Mouse (Mus musculus) C2C12 (cell line): ENCODE data around the gene Camk2n1. TPM values are rescaled to one million over a fixed set of nuclear protein-coding genes. Genes with fewer than 3 reads are reported as not detected.

Source experiments
- H3K27me3 ChIP-seq: one replicate; pipeline ENCODE4 v1.6.1; 2011; ENCODE audit not compliant: control insufficient read depth, insufficient read depth, insufficient read length
- H3K36me3 ChIP-seq: one replicate; pipeline ENCODE4 v1.6.1; 2011; ENCODE audit not compliant: control insufficient read depth, insufficient read depth
- H3K4me3 ChIP-seq: one replicate; pipeline ENCODE4 v1.5.1; 2011; ENCODE audit warnings: mild to moderate bottlenecking, control low read depth; ENCODE audit not compliant: poor library complexity, insufficient read depth, severe bottlenecking
- H3K79me2 ChIP-seq: one replicate; pipeline ENCODE4 v1.6.1; 2011; ENCODE audit not compliant: control insufficient read depth, insufficient read depth
- H3K79me3 ChIP-seq: one replicate; pipeline ENCODE4 v1.6.1; 2011; ENCODE audit warnings: low read depth, control low read depth
- H3ac ChIP-seq: one replicate; pipeline ENCODE3; 2011; ENCODE audit warnings: low read depth; ENCODE audit not compliant: control insufficient read depth, insufficient read length
- CEBPB ChIP-seq: IDR thresholded peaks from one replicate; pipeline ENCODE4 v1.6.1; 2011; ENCODE audit warnings: low read depth, mild to moderate bottlenecking, control low read depth, moderate library complexity
- CTCF ChIP-seq: IDR thresholded peaks from one replicate; pipeline ENCODE4 v1.5.1; 2011; ENCODE audit not compliant: control insufficient read depth, insufficient read depth, insufficient read length
- FOSL1 ChIP-seq: IDR thresholded peaks from one replicate; pipeline ENCODE4 v1.8.0; 2011; ENCODE audit warnings: mild to moderate bottlenecking, low read length; ENCODE audit not compliant: poor library complexity, insufficient read depth, severe bottlenecking
- MAX ChIP-seq: IDR thresholded peaks from one replicate; pipeline ENCODE4 v1.6.1; 2011; ENCODE audit warnings: mild to moderate bottlenecking, control low read depth
- MYOD1 ChIP-seq: IDR thresholded peaks from one replicate; pipeline ENCODE4 v1.6.1; 2011; ENCODE audit warnings: low read depth; ENCODE audit not compliant: control insufficient read depth, insufficient read length
- MYOG ChIP-seq: IDR thresholded peaks from one replicate; pipeline ENCODE4 v1.6.1; 2011; ENCODE audit not compliant: control insufficient read depth, insufficient read length; ENCODE audit errors: extremely low read depth
- USF1 ChIP-seq: IDR thresholded peaks from one replicate; pipeline ENCODE4 v1.6.1; 2011; ENCODE audit warnings: low read depth, mild to moderate bottlenecking, control low read depth, moderate library complexity
- polyA plus RNA-seq: library from polyadenylated mRNA; unstranded; fragments of >200 nt; fragmentation: generic; extraction: Trizol; gene quantifications from one replicate; pipeline ENCODE4 v1.2.1, GENCODE M21; 2012; ENCODE audit warnings: missing spikeins

Camk2n1 gene
- polyA plus RNA-seq, 1 experiment: 0.48 TPM

DNA sequence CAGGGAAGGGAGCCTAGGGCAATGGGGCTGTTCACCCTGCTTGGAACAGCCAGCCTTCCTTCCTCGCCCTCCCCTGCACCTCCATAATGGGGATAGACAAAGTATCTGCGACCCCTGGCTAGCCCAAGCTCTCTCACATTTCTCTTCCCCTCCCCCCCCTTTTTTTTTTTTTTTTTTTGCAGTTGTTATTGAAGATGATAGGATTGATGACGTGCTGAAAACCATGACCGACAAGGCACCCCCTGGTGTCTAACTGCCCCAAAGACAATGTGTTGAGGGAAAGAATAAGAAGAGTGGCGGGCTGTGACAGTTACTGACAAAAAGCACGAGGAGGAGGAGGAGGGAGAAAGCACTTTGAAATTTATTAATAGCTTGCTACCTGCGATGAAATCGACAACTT, 2.4 kb downstream of the Camk2n1 start:
- Histone ChIP-seq H3K79me3 (no peaks in the 10 kb centered on the region), H3K27me3 (peaks cover 35% of the 10 kb centered on the region), H3ac (no peak overlapping the region), H3K36me3 (no peaks in the 10 kb centered on the region), H3K4me3 (no peak overlapping the region), H3K79me2 (no peaks in the 10 kb centered on the region)
- TF ChIP-seq USF1 (no peak), FOSL1 (no peak), MYOD1 (no peak), CEBPB (no peak), MAX (no peak), CTCF (no peak), MYOG (no peak)

DNA sequence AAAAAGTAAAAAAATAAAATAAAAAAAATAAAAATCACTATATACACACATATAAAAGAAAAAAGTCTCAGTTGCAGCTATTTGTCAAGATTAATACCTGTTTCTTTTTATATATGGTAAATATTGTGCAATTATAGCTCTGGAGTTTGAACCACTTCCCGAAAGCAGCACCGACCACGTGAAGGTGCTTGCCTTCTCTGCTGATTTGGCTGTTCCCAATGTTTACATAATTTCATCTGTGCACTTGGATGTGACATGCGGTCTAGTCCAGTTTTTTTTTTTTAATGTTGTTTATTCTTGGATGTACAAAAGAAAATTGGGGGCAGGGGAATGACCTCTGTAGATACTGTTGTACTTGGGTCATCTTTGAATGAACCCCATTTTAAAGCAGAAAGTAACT, 3.0 kb downstream of the Camk2n1 start:
- Histone ChIP-seq H3K79me3 (no peaks in the 10 kb centered on the region), H3ac (no peak overlapping the region), H3K4me3 (no peak overlapping the region), H3K36me3 (no peaks in the 10 kb centered on the region), H3K27me3 (peaks cover 31% of the 10 kb centered on the region), H3K79me2 (no peaks in the 10 kb centered on the region)
- TF ChIP-seq USF1: no peak
- no peak for TF ChIP-seq MAX
- no peak for TF ChIP-seq MYOD1
- TF ChIP-seq CEBPB: no peak
- no peak for TF ChIP-seq CTCF
- TF ChIP-seq FOSL1: no peak

DNA sequence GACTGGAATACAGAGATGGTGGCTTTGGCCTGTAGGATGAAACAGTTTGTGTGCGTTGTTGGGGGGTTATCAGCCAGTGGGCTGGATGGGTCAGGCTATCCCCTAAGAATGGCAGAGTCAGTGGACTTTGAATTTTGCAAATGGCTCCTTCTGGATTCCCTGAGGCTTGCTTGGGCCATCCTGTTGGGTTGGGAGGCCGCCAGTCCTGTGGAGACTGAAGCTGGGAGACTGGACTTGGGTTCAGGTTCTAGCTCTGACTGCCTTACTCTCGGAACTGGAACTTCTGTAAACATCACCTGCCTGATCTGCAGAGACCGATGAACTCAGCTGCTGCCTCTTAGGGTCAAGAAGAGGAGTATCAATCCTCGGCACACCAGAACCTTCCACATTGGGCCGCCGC, 4.1 kb downstream of the Camk2n1 start:
- no peaks in the 10 kb centered on the region for H3K36me3 ChIP-seq
- TF ChIP-seq CTCF (no peak), USF1 (no peak), MYOD1 (no peak), MYOG (no peak), MAX (no peak), CEBPB (no peak), FOSL1 (no peak)
- H3K27me3 ChIP-seq: peaks cover 28% of the 10 kb centered on the region
- H3K79me3 ChIP-seq: no peaks in the 10 kb centered on the region
- H3ac ChIP-seq: no peak overlapping the region
- H3K4me3 ChIP-seq: no peak overlapping the region
- H3K79me2 ChIP-seq: no peaks in the 10 kb centered on the region

GRCm38 (mm10) chr4:138458735-138459440, 4.8 kb downstream of the Camk2n1 start:
- no peaks in the 10 kb centered on the region for H3K36me3 ChIP-seq
- H3K79me2 ChIP-seq: no peaks in the 10 kb centered on the region
- no peaks in the 10 kb centered on the region for H3K79me3 ChIP-seq
- H3ac ChIP-seq: no peak overlapping the region
- H3K4me3 ChIP-seq: no peak overlapping the region
- H3K27me3 ChIP-seq: peaks cover 22% of the 10 kb centered on the region
- no peak for TF ChIP-seq FOSL1
- TF ChIP-seq USF1: no peak
- no peak for TF ChIP-seq CTCF
- no peak for TF ChIP-seq CEBPB
- no peak for TF ChIP-seq MYOD1
- no peak for TF ChIP-seq MYOG
- no peak for TF ChIP-seq MAX

DNA sequence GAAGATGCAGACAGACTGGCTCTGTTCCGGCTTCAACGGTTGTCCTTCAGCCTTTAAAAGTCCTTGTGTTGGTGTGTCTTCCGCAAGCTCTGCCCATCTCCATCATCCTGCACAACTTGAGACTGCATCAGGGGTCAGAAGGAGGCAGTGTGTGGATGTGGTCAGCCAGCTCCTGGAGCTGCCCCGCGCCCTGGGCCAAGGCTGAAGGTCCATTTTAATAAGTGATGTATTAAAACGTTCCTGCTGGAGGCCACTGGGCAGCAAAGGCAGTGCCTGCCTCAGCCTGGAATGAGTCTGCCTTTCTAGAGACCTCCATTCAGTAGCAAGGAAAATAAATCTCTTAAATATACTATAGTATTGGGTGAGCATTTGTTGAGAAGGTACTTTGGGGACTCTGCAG, 5.7 kb downstream of the Camk2n1 start:
- Histone ChIP-seq H3K36me3 (no peaks in the 10 kb centered on the region), H3K79me3 (no peaks in the 10 kb centered on the region), H3K27me3 (peaks cover 17% of the 10 kb centered on the region), H3ac (no peak overlapping the region), H3K79me2 (no peaks in the 10 kb centered on the region), H3K4me3 (no peak overlapping the region)
- TF ChIP-seq MYOD1 (no peak), MAX (no peak), CTCF (no peak), CEBPB (no peak), MYOG (no peak), FOSL1 (no peak), USF1 (no peak)

DNA sequence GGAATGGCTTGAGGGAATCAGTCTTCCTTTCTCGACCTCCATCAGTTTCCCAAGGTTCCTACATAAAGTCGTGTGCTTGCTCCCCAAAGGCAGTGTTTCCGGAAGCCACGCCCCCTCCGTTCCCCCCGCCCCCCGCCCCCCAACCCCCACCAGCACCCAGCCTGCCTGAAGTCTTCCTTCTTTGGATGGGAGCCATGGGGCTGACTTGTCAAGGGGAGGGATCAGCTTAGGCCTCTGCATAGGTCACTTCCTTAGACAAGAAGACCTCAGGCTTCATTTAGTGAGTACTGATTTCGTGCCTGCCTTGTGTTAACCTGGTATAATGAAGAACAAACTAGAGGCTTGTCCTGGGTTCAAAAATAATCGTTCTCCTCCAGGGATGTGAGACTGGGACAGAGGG, 6.8 kb downstream of the Camk2n1 start:
- TF ChIP-seq MYOD1 (no peak), CTCF (no peak), MAX (no peak), CEBPB (no peak), FOSL1 (no peak), MYOG (no peak), USF1 (no peak)
- no peaks in the 10 kb centered on the region for H3K79me3 ChIP-seq
- H3ac ChIP-seq: no peak overlapping the region
- H3K27me3 ChIP-seq: peaks cover 6% of the 10 kb centered on the region
- no peaks in the 10 kb centered on the region for H3K79me2 ChIP-seq
- H3K4me3 ChIP-seq: no peak overlapping the region
- no peaks in the 10 kb centered on the region for H3K36me3 ChIP-seq
